Mouse (Mus musculus) gastrocnemius, adult 18-20 months (tissue): ENCODE data around the gene Macc1. TPM values are rescaled to one million over a fixed set of nuclear protein-coding genes. Genes with fewer than 3 reads are reported as not detected.

Experiments used
- DNase-seq: peaks from one replicate; pipeline ENCODE4 v3.0.0; 2021; ENCODE audit warnings: low spot score
- total RNA-seq, 2 experiments: library from RNA; stranded (reverse); gene quantifications; 2 replicates each; pipeline ENCODE4 v1.2.3; 2021

Gene Macc1
- total RNA-seq, 2 experiments from 2014 or later = not detected

DNA sequence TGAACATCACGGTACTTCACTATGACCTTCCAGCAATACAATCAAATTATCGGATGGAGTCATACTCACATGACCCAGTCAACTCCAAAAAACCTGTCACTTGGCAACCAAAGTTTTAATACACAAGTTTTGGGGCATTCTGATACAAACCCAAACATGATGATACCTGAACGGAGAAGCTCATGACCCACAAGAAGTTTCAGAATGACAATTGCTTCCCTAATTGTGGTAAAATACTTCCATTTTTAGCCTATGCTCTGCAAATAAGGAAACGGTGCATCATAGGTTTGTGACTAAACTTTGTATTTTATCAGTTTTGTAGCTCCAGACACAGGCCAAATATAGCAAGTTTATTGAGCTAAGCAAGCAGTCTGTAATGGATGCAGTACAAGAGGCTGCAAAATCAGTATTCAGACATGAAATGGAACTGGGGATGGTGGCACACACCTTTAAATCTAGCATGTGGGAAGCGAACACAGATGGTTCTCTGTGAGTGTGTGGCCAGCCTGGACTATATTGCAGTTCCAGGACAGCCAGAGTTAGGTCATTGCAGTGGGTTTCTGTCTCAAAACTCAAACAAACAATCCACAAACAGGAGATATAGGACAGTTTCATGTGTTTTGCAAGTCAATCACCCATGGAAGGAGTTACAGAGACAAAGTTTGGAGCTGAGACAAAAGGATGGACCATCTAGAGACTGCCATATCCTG lies 170.0 kb downstream of the Macc1 start:
- DNase-seq = no peak

DNA sequence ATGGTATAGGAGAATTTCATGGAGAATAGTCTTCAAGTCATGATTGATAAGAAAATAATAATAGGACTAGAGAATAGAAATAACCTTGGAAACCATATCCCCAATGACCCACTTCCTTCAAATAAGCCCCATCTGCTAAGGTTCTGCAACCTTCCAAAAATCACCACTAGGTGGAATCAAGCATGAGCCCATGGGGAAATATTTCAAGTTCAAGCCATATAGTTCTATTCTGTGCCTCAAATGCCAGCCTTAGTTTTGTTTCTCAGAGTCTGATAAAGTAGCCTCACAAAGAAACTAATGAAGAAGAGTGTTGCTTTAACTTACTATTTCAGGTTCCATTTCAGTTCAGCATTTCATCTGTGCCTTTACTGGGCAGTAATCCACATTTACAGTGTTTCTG lies 197.1 kb downstream of the Macc1 start:
- DNase-seq = no peak

Other genes starting within 250 kb of the Macc1 start
- under 1 TPM; 0.32 to 0.50 TPM for gene Itgb8, start 75.5 kb upstream of the Macc1 start, total RNA-seq